Mouse (Mus musculus) adrenal gland, postnatal 10 days (tissue): Measurements from ENCODE around the gene Pxt1. TPM values are rescaled to one million over a fixed set of nuclear protein-coding genes. Genes with fewer than 3 reads are reported as not detected.

ENCODE experiments used
- DNase-seq: peaks from one replicate; pipeline ENCODE4 v3.0.0; 2021; ENCODE audit warnings: mixed read lengths
- total RNA-seq, 2 experiments: library from RNA; stranded (reverse); gene quantifications; 2 replicates each; pipeline ENCODE4 v1.2.3; 2021

Pxt1 gene
- total RNA-seq, 2 experiments from 2014 or later: 0.90 to 0.91 TPM

DNA sequence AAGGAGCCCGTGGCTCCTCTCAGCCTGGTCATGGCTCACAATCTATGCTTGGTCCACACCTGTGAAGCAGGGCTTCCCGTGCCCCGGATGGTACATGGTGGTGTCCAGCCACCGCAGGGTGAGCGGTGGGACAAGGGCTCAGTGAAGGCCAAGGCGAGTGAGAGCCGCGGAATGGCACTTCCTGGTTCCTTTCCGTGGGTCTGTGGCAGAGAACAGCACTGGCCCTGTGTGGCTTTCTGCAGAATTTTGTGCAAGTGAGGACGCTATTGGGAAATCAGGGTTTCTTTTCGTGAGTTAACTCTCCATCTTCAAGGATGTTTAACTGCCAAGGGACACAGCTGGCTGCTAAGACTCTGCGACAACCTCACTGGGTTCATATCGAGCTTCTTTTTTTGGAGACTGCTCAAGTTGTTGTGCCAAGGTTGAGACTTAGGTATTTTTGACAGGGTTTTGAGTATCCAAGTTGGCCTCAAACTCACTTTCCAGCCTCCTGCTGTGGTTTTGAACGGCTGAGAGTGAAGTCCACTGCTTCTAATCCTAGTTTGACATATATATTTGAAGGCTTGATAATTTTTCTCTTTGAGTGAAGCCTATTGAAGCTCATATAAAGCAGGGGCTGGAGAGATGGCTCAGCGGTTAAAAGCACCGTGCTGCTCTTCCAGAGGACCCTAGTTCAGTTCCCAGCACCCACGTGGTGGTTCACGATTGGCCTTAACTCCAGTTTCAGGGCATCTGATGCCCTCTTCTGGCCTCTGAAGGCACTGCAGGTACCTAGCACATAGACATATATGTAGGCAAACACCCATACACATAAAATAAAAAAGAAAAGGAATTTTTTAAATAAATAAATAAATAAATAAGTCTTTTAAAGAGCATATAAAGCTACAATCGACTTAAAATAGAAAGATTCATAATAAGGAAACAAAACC lies 3.6 kb upstream of the Pxt1 start:
- no peak for DNase-seq

DNA sequence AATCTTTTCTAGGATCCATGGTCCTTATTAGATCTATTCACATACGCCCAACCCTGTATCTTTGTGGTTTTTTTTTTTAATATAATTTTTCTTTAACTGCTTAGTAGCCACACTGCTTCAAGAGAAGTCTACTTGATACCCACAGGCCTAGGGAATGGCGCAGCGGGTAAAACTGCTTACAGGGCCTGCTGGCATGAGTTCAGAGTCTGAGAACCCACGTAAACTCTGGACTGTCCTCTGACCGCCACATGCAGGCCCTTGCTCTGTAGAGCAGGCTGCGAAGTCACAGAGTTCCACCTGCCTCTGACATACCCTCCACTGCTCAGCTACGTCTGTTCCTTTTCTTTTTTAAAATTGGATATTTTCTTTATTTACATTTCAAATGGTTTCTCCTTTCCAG lies 841 bp upstream of the Pxt1 start:
- no peak for DNase-seq

DNA sequence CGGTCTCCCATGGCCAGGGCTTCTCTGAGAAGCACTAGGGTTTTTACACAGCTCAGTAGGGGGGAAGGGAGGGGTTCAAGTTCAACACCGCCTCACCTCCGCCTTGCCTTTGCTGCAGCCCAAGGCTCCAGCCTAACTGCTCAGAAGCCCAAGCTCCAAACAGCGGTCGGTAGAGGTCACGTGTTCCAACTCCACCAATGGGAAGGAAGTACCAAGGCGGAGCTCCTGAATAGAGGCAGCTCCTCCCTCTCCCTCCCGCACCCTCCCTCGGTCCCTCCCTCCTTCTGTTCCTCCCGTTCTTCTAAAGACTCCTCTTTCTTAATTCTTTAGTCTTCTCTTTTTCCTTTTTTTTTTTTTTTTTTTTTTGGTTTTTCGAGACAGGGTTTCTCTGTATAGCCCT lies 1.5 kb downstream of the Pxt1 start:
- DNase-seq: no peak

DNA sequence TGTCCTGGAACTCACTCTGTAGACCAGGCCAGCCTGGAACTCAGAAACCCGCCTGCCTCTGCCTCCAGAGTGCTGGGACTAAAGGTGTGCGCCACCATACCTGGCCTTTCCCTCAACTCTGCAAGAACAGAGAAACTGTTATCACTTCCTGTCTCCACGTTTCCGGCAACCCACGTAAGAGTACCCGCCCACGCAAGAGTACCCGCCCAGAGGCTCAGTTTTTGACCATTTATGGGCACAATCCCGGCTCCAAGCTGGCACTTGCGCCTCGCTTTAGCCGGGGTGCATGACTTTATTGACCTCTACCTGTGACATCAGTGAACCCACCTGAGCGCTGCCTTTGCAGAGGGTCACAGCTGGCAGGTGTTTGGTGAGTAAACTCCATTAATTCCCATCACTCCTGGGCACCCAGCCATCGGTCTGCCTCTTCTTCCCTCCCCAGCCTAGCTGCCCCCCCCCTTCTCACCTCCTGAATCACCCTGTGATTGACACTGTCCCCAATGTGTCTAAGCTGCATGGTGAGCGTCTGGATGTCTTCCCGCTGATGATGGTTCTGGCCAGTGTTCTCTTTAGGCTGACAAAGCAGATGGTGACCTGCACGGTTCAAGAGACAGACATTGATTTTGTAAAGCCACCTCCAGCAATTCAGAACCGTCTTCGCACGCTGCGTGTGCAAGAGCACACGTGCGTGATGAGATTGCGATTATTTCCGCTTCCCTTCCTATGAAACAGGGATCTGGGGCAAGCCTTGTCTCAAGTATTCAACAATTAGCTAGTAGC lies 2.7 kb downstream of the Pxt1 start:
- no peak for DNase-seq

DNA sequence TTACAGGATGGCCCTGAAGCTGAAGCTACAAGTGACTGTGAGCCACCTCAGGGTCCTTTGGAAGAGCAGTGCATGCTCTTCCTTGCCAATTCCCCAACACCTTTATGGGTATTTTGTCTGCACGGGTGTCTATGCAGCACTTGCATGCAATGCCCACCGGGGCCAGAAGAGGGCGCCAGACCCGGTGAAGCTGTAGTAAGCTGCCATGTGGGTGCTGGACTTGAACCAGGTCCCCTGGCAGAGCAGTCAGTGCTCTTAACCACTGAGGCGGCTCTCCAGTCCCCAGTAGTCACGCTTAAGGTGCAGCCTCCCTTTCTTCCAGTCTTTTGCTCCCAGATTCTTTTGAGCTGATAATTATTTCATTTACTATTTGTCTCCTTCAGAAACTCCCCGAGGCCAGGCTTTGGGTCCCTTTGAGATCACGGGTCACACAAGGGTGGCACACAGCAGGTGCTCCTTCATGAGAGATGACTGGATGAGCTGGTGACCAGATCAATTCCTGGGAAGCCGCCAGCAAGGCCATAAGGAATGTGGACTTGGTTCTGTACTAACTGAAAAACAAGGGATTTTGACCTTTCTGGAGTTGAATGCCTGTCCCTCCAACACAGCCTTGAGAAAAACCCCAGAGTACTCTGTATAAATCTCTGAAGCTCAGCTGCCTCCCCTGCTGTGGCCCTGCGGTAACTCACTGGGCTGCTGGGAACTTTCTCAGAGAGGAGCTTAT lies 6.9 kb downstream of the Pxt1 start:
- DNase-seq: peak; percentile 77

GRCm38 (mm10) chr17:28936133-28936532 lies 7.5 kb downstream of the Pxt1 start:
- no peak for DNase-seq

DNA sequence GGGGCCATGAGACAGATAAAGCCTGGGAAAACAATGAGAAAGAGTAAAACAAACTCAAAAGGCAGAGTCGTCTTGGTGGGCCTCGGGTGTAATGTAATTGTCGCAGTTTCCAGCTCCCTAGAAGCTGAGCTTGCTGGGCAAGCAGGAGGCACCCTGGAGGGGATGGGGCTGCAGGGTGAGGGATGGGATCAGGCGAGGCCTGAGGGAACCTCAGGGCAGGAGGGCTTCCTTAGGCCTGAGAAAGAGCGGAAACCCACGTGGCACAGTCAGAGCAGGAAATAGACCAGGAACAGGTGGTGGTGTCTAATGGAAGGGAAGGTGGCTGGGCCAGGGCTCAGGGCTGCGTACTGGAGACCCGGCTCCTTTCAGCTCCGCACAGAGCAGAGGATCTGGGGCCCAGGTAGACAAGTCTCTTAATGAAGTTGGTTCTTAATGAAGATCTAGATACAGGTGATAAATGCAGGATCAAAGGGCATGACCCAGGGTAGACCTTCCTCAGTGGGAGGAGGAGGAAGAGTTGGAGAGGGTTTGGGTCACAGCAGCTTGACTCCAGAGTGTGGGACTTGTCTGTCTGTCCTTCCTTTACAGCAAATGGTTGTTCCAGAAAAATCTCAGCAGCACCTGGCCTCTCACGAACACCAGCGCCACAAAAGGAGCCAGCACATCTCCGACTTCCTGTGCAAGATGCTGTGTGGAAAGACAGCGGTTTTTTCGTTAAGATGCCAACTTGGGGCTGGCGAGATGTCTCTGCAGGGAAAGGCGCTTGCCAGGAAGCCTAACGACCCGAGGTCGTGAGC lies 9.3 kb downstream of the Pxt1 start:
- DNase-seq: no peak

GRCm38 (mm10) chr17:28932274-28932673 lies 11.4 kb downstream of the Pxt1 start:
- no peak for DNase-seq

DNA sequence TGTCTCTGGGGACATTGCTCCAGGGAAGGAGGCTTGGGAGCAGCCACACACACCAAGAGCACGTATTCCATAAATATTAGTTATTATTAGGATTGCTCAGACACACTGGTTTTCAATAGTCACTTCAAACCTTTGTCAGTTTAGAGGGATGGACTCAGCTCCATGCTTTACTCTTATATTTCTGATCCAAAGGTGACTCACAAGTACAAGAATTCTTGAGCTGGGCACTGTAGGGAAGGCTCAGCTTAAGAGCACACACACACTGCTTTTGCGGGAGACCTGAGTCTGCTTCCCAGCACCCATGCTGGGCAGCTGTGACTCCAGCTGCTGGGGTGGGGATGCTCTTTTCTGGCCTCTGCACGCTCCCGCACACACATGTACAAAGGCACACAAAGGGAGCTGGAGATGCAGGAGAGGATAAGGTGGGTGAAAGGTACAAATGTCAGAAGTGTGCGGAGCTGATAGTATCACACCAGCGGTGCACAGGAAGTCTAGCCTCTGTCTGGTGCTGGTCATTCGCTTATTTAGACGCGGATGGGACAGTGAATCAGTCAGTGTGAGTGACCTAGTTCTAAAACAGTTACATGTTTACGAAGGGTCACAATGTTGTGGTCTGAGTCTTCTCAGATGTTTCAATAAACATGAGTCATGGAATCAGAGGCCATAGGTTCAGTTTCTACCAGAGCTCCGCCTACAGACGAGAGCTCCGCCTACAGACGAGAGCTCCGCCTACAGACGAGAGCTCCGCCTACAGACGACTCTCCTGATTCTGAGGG lies 12.0 kb downstream of the Pxt1 start:
- no peak for DNase-seq

DNA sequence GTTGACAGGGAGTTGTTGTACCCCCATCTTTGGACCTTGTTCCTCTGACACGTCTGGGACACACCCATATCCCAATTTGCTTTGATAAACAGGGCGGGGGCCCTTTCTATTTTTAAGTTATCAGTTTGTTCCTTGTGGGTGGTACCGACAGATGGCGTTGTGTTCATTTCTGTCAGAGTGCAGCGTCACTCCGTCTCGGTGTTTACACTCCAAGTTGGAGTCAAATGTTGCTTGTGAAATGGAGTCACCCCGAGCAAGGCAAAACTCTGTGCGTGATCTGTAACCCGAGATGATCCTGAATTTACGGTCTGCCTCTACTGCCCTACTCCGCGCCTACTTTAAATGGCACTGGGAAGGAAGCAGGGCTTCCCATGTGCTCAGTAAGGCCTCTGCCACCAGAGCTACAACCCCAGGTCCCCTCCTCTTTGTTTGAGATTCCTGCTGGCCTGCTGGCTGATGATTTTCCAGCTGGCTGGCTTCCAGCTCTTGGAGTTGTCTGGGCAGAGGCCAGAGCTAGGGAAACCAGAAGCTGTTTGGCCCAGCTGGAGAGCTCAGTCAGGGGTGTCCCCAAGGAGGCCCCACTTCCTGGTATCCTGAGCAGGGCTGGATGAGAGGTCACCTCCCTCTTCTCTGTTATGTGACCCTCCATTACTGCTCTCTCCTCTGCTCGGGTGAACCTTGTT lies 13.1 kb downstream of the Pxt1 start:
- peak; percentile 97 for DNase-seq

GRCm38 (mm10) chr17:28929369-28929768 lies 14.3 kb downstream of the Pxt1 start:
- no peak for DNase-seq

DNA sequence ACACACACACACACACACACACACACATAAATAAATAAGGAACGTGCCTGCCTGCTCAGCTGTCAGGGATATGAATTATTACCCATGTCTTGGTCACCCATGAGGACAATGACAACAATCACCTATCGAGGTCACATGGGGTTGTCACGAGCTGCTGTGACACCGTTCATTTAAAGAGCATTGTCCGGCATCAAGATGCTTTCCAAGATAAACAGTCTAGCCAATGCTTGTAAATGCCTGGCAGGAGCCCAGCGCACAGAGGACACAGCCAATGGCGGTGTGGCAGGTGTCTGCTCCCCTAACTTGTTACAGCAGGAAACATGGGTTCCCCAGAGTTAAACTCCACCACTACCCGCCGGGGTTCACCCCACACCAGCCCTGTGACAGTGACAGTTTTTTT lies 15.6 kb downstream of the Pxt1 start:
- DNase-seq: no peak

GRCm38 (mm10) chr17:28926866-28927635 lies 16.6 kb downstream of the Pxt1 start:
- DNase-seq: peak; percentile 68

DNA sequence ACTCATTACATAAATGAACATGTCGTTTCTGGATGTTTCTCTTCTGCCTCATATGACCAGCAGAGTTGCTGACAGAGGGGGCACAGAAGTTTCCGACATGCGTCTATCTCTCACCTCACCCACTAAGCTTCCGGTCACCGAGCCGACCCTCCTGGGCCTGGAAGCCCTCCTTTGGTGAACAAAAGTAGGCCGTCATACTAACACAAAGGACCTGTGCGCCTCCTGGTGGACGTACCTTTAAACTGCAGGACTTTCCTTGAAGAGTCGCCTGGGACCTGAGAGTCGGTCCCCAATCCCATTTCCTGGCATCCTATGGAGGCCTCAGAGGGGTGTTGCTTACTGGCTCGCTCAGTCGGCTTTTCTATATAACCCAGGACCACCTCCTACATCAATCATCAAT lies 17.3 kb downstream of the Pxt1 start:
- peak; percentile 86 for DNase-seq

DNA sequence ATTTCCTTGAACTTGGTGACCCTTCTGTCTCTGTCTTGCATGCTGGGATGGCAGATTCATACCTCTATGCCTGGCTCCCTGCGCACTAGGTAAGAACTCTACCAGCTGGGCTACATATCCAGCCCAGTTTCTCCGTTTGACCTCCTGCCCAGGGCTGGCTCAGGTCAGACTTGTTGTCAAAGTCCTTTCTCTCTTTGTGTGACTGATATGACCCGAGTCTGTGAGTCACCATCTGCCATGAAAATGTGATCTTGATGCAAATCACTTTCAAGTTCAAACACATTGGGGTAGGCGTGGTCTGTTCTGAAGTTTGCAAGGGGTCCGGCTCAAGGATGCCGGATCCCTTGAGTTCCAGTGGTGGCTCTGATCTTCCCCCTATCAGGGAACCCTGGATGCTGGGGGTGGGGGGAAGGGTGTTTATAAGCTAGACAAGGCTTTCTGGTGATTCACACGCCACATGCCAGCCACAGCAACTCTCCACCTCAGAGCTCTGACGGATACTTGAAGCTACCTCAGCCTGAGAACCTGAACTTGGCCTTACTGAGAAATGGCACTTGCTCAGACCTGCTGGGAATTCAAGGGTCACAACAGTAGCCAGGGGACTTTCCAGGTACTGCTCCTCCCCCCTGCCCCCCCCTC lies 18.6 kb downstream of the Pxt1 start:
- no peak for DNase-seq

DNA sequence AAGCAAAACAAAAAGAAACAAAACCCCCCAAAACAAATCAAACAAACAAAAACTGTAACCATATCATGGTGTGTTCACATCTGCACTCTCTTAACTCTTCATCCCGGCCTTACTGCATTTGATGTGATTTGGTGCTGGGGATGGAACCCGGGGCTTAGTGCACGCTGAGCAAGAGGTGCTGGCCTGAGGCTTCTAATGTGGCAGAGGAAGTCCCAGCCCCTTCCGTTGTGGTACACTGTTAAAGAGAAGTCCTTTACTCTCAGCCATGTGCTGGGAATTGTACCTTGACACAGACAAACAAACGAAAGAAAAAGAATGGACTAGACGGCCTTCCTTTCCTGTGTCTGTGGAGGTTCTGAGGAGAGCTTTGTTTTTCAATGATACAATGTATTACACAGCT lies 21.5 kb downstream of the Pxt1 start:
- no peak for DNase-seq

- DNase-seq: peak; percentile 44
Observed at GRCm38 (mm10) chr17:28921086-28921485, 22.6 kb downstream of the Pxt1 start.

- DNase-seq: no peak
Observed at GRCm38 (mm10) chr17:28916520-28916919, 27.1 kb downstream of the Pxt1 start.

GRCm38 (mm10) chr17:28915060-28915628 lies 28.5 kb downstream of the Pxt1 start, which contains the start of gene 4930539E08Rik:
Gene 4930539E08Rik, minus strand, starts transcription at chr17:28915324.
- DNase-seq: no peak
